Comparison of ENCODE assay signal across 8 mouse cellular contexts in genomic region chr3:104789822-104790221, GRCm38 (mm10). TPM values are rescaled to one million over a fixed set of nuclear protein-coding genes. Genes with fewer than 3 reads are reported as not detected.
DNase-seq lines count a peak whose midpoint lies in the region; ATAC-seq lines count a peak whose summit lies in the region.

No protein-coding gene starts in this region.

- H3K4me1 ChIP-seq in forebrain, embryonic 10.5 days = peaks cover 68% of the 10 kb centered on the region
- H3K4me1 ChIP-seq in hindbrain, embryonic 13.5 days (replicated peaks) = peaks cover 41% of the 10 kb centered on the region
- peaks cover 33% of the 10 kb centered on the region for H3K4me1 ChIP-seq in liver, embryonic 11.5 days (replicated peaks; ENCODE audit: control insufficient read depth, insufficient read depth, low read length)
- peaks cover 66% of the 10 kb centered on the region for H3K4me1 ChIP-seq in neural tube, embryonic 13.5 days (replicated peaks)

- peak; percentile 18 for DNase-seq in right cerebral cortex, adult 18-20 months
- DNase-seq in right cerebral cortex, postnatal 36 days (ENCODE audit: low spot score in 2 of 2) = no peak
- DNase-seq in forebrain, embryonic 10.5 days (ENCODE audit: extremely low spot score, low spot score) = peak; percentile 30
- DNase-seq in liver, embryonic 11.5 days (ENCODE audit: low spot score) = peak; percentile 37
- no peak for DNase-seq in cerebellum, postnatal 4 days (ENCODE audit: low spot score in 2 of 2)
- DNase-seq in retina, embryonic 14.5 days (ENCODE audit: low spot score) = no peak

- no peaks in the 10 kb centered on the region for H3K9me3 ChIP-seq in forebrain, embryonic 10.5 days
- no peaks in the 10 kb centered on the region for H3K9me3 ChIP-seq in hindbrain, embryonic 13.5 days
- no peaks in the 10 kb centered on the region for H3K9me3 ChIP-seq in liver, embryonic 11.5 days (ENCODE audit: control insufficient read depth, low read length)
- no peaks in the 10 kb centered on the region for H3K9me3 ChIP-seq in neural tube, embryonic 13.5 days

- peaks cover 46% of the 10 kb centered on the region for H3K27me3 ChIP-seq in forebrain, embryonic 10.5 days (ENCODE audit: poor library complexity, severe bottlenecking)
- peaks cover 50% of the 10 kb centered on the region for H3K27me3 ChIP-seq in hindbrain, embryonic 13.5 days
- H3K27me3 ChIP-seq in liver, embryonic 11.5 days (replicated peaks; ENCODE audit: control insufficient read depth, insufficient read depth, low read length) = peaks cover 6% of the 10 kb centered on the region; the same call in 1 of the 2 replicates
- H3K27me3 ChIP-seq in neural tube, embryonic 13.5 days = peaks cover 24% of the 10 kb centered on the region

- peak overlapping the region; percentile 76 for H3K9ac ChIP-seq in hindbrain, embryonic 13.5 days
- H3K9ac ChIP-seq in liver, embryonic 11.5 days (ENCODE audit: low read depth, low read length) = peak overlapping the region; percentile 66
- peak overlapping the region; percentile 72 for H3K9ac ChIP-seq in neural tube, embryonic 13.5 days

- ATAC-seq in hindbrain, embryonic 13.5 days (ENCODE audit: low FRiP score) = no peak
- no peak for ATAC-seq in liver, embryonic 11.5 days (replicated peaks; ENCODE audit: low FRiP score)
- no peak for ATAC-seq in neural tube, embryonic 13.5 days (ENCODE audit: low read depth)

- WGBS in forebrain, embryonic 10.5 days = 28% methylated on average over 13 of the region's 13 CpGs
- WGBS in hindbrain, embryonic 13.5 days = 37% methylated on average over 13 of the region's 13 CpGs
- WGBS in liver, embryonic 11.5 days = 51% methylated on average over 13 of the region's 13 CpGs
- 42% methylated on average over 13 of the region's 13 CpGs for WGBS in neural tube, embryonic 13.5 days

- H3K4me3 ChIP-seq in forebrain, embryonic 10.5 days = peak overlapping the region; percentile 75
- peak overlapping the region; percentile 52 for H3K4me3 ChIP-seq in hindbrain, embryonic 13.5 days
- peak overlapping the region; percentile 55 for H3K4me3 ChIP-seq in liver, embryonic 11.5 days (ENCODE audit: low read depth, low read length)
- peak overlapping the region; percentile 45 for H3K4me3 ChIP-seq in neural tube, embryonic 13.5 days

- peaks cover 30% of the 10 kb centered on the region for H3K36me3 ChIP-seq in forebrain, embryonic 10.5 days (replicated peaks)
- H3K36me3 ChIP-seq in hindbrain, embryonic 13.5 days = peaks cover 3% of the 10 kb centered on the region; the same call in 1 of the 2 replicates
- 0 out of 2 replicates have a peak, but pooled peaks cover 2% of the 10 kb centered on the region for H3K36me3 ChIP-seq in liver, embryonic 11.5 days (ENCODE audit: control insufficient read depth, insufficient read depth, low read length)
- no peaks in the 10 kb centered on the region for H3K36me3 ChIP-seq in neural tube, embryonic 13.5 days

- H3K27ac ChIP-seq in forebrain, embryonic 10.5 days = peak overlapping the region; percentile 89
- peak overlapping the region; percentile 59 for H3K27ac ChIP-seq in hindbrain, embryonic 13.5 days
- H3K27ac ChIP-seq in liver, embryonic 11.5 days (ENCODE audit: low read depth, low read length) = no peak overlapping the region; the same call in 1 of the 2 replicates
- H3K27ac ChIP-seq in neural tube, embryonic 13.5 days (replicated peaks) = peak overlapping the region; percentile 62

- peak overlapping the region; percentile 86 for H3K4me2 ChIP-seq in hindbrain, embryonic 13.5 days
- peak overlapping the region; percentile 85 for H3K4me2 ChIP-seq in liver, embryonic 11.5 days
- peak overlapping the region; percentile 86 for H3K4me2 ChIP-seq in neural tube, embryonic 13.5 days

RNA-seq across cellular contexts. Expression of gene Rhoc, which starts 1.6 kb away (rescaled TPM):
- 84.9 and 90.1 TPM in 2 replicates for polyA plus RNA-seq in forebrain, embryonic 10.5 days (2016; fragmentation: Nextera tagmentation; extraction: Ambion mirVana)
- 55.4 and 61.7 TPM in 2 replicates for polyA plus RNA-seq in hindbrain, embryonic 13.5 days (2015; fragmentation: Nextera tagmentation; extraction: Ambion mirVana)
- polyA plus RNA-seq in liver, embryonic 11.5 days (2014; fragmentation: Nextera tagmentation; extraction: Ambion mirVana) = 57.3 and 64.9 TPM in 2 replicates
- polyA plus RNA-seq in neural tube, embryonic 13.5 days (2015; fragmentation: Nextera tagmentation; extraction: Ambion mirVana) = 82.9 and 83.0 TPM in 2 replicates

RNA-seq across cellular contexts. Expression of gene Fam19a3, which starts 8.2 kb away (rescaled TPM):
- not detected in 2 replicates for polyA plus RNA-seq in forebrain, embryonic 10.5 days (2016; fragmentation: Nextera tagmentation; extraction: Ambion mirVana)
- polyA plus RNA-seq in hindbrain, embryonic 13.5 days (2015; fragmentation: Nextera tagmentation; extraction: Ambion mirVana) = 0.04 and 0.06 TPM in 2 replicates
- not detected in 2 replicates for polyA plus RNA-seq in liver, embryonic 11.5 days (2014; fragmentation: Nextera tagmentation; extraction: Ambion mirVana)
- not detected in 2 replicates for polyA plus RNA-seq in neural tube, embryonic 13.5 days (2015; fragmentation: Nextera tagmentation; extraction: Ambion mirVana)

RNA-seq across cellular contexts. Expression of gene Ppm1j, which starts 9.0 kb away (rescaled TPM):
- 1.4 and 1.6 TPM in 2 replicates for polyA plus RNA-seq in forebrain, embryonic 10.5 days (2016; fragmentation: Nextera tagmentation; extraction: Ambion mirVana)
- polyA plus RNA-seq in hindbrain, embryonic 13.5 days (2015; fragmentation: Nextera tagmentation; extraction: Ambion mirVana) = 0.57 and 0.92 TPM in 2 replicates
- 1.8 and 1.9 TPM in 2 replicates for polyA plus RNA-seq in liver, embryonic 11.5 days (2014; fragmentation: Nextera tagmentation; extraction: Ambion mirVana)
- 1.5 and 1.9 TPM in 2 replicates for polyA plus RNA-seq in neural tube, embryonic 13.5 days (2015; fragmentation: Nextera tagmentation; extraction: Ambion mirVana)

RNA-seq across cellular contexts. Expression of gene Mov10, which starts 28.5 kb away (rescaled TPM):
- polyA plus RNA-seq in forebrain, embryonic 10.5 days (2016; fragmentation: Nextera tagmentation; extraction: Ambion mirVana) = 16.8 and 19.5 TPM in 2 replicates
- 10.2 and 14.5 TPM in 2 replicates for polyA plus RNA-seq in hindbrain, embryonic 13.5 days (2015; fragmentation: Nextera tagmentation; extraction: Ambion mirVana)
- polyA plus RNA-seq in liver, embryonic 11.5 days (2014; fragmentation: Nextera tagmentation; extraction: Ambion mirVana) = 36.0 and 37.7 TPM in 2 replicates
- 13.4 and 13.8 TPM in 2 replicates for polyA plus RNA-seq in neural tube, embryonic 13.5 days (2015; fragmentation: Nextera tagmentation; extraction: Ambion mirVana)

Comparison
In these comparisons a context has a peak if more than half of its experiments do, and no peak if none do; other contexts are left out.
1. DNase-seq: peak in right cerebral cortex, adult 18-20 months (single experiment), forebrain, embryonic 10.5 days (single experiment) and liver, embryonic 11.5 days (single experiment); none in right cerebral cortex, postnatal 36 days (0 of 2), cerebellum, postnatal 4 days (0 of 2) and retina, embryonic 14.5 days (single experiment).
2. Peak in every context shown above with its lines, with median percentiles within 50 percentile points of each other: H3K4me3 ChIP-seq, H3K4me2 ChIP-seq and H3K9ac ChIP-seq.